Mouse (Mus musculus) layer of hippocampus, postnatal 25 days (tissue): ENCODE measurements around the gene Specc1. TPM values are rescaled to one million over a fixed set of nuclear protein-coding genes. Genes with fewer than 3 reads are reported as not detected.

ENCODE experiments used
- DNase-seq, 2 experiments: peaks; one replicate each; pipeline ENCODE4 v3.0.0; 2022; ENCODE audit warnings: mixed read lengths in 2 of 2, low spot score in 1 of 2; ENCODE audit errors: extremely low spot score in 1 of 2
- total RNA-seq, 2 experiments: library from RNA; stranded (reverse); gene quantifications; 2 replicates each; pipeline ENCODE4 v1.2.3; 2021

Gene Specc1
- total RNA-seq, 2 experiments from 2014 or later, result 83.0 to 89.6 TPM

GRCm38 (mm10) chr11:62148449-62148848 lies 191.9 kb downstream of the Specc1 start:
- no peak for DNase-seq

GRCm38 (mm10) chr11:62153057-62153456 lies 196.5 kb downstream of the Specc1 start:
- no peak for DNase-seq

GRCm38 (mm10) chr11:62159803-62160202 lies 203.2 kb downstream of the Specc1 start:
- no peak for DNase-seq

GRCm38 (mm10) chr11:62161450-62161849 lies 204.9 kb downstream of the Specc1 start:
- DNase-seq, result no peak

- no peak for DNase-seq
These were observed 207.8 kb downstream of the Specc1 start for GRCm38 (mm10) chr11:62164357-62164756.

GRCm38 (mm10) chr11:62166503-62166902 lies 209.9 kb downstream of the Specc1 start:
- no peak for DNase-seq

- no peak for DNase-seq
These were observed 211.6 kb downstream of the Specc1 start for GRCm38 (mm10) chr11:62168146-62168545.

GRCm38 (mm10) chr11:62177395-62178113 lies 221.0 kb downstream of the Specc1 start:
- DNase-seq, result no peak

- no peak for DNase-seq
These were observed 224.2 kb downstream of the Specc1 start for GRCm38 (mm10) chr11:62180791-62181190.

- DNase-seq, result no peak
These were observed 228.3 kb downstream of the Specc1 start for GRCm38 (mm10) chr11:62184900-62185299.

GRCm38 (mm10) chr11:62187074-62187473 lies 230.5 kb downstream of the Specc1 start:
- DNase-seq, result no peak

GRCm38 (mm10) chr11:62192050-62192449 lies 235.5 kb downstream of the Specc1 start:
- DNase-seq, result no peak

- no peak for DNase-seq
These were observed 236.6 kb downstream of the Specc1 start for GRCm38 (mm10) chr11:62193116-62193515.

GRCm38 (mm10) chr11:62194217-62194616 lies 237.7 kb downstream of the Specc1 start:
- DNase-seq, result no peak

GRCm38 (mm10) chr11:62200901-62201512 lies 244.4 kb downstream of the Specc1 start:
- no peak for DNase-seq

- no peak for DNase-seq
These were observed 246.1 kb downstream of the Specc1 start for GRCm38 (mm10) chr11:62202645-62203044.

- DNase-seq, result no peak
These were observed 252.5 kb downstream of the Specc1 start for GRCm38 (mm10) chr11:62209111-62209510.

- DNase-seq, result no peak
These were observed 253.3 kb downstream of the Specc1 start for GRCm38 (mm10) chr11:62209891-62210290.

- DNase-seq, result no peak
These were observed 256.9 kb downstream of the Specc1 start for GRCm38 (mm10) chr11:62213384-62213989.

GRCm38 (mm10) chr11:62215107-62215506 lies 258.5 kb downstream of the Specc1 start:
- no peak for DNase-seq

- no peak for DNase-seq
These were observed 261.2 kb downstream of the Specc1 start for GRCm38 (mm10) chr11:62217751-62218150.
